Mouse (Mus musculus): ENCODE results near the gene Rhov. TPM values are rescaled to one million over a fixed set of nuclear protein-coding genes. Genes with fewer than 3 reads are reported as not detected.

Rhov gene
- polyA plus RNA-seq, 1 experiment from 2014 or later, result 2.3 TPM

DNA sequence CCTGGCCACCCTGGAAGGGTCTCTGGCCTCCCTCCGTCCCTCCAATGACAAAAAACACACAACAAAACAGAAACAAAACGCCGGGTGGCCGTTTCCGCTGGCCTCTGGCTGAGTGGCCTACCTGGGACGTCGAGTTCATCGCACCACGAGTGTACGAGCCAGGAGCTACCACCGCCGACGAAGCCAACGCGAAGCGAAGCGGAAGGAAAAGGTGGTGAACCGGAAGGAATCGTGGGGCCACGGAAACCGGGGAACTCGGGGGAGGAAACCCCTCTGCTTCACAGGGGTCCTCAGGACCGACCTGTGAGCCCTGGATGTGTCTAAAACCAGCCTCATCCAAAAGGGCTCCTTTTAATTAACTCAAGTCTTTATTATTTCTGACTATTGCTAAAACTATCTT is 6.7 kb upstream of the Rhov start:
- Histone ChIP-seq H3K4me1 (ENCODE audit: control insufficient read depth, insufficient read depth, low read length) (no peaks in the 10 kb centered on the region), H3K9ac (ENCODE audit: low read length) (no peak overlapping the region), H3K27me3 (ENCODE audit: control insufficient read depth, insufficient read depth, low read length) (no peaks in the 10 kb centered on the region), H3K9me3 (ENCODE audit: control insufficient read depth, low read length) (no peaks in the 10 kb centered on the region), H3K27ac (ENCODE audit: low read depth, low read length) (no peak overlapping the region), H3K4me3 (ENCODE audit: low read depth, low read length) (no peak overlapping the region), H3K4me2 (ENCODE audit: low read depth) (no peak overlapping the region), H3K36me3 (ENCODE audit: control insufficient read depth, insufficient read depth, low read length) (no peaks in the 10 kb centered on the region)
- WGBS, result 90% methylated on average over 23 of the region's 23 CpGs
- no peak for ATAC-seq (ENCODE audit: insufficient read depth, low FRiP score, low TSS enrichment)
- no peak for DNase-seq (ENCODE audit: low spot score)

DNA sequence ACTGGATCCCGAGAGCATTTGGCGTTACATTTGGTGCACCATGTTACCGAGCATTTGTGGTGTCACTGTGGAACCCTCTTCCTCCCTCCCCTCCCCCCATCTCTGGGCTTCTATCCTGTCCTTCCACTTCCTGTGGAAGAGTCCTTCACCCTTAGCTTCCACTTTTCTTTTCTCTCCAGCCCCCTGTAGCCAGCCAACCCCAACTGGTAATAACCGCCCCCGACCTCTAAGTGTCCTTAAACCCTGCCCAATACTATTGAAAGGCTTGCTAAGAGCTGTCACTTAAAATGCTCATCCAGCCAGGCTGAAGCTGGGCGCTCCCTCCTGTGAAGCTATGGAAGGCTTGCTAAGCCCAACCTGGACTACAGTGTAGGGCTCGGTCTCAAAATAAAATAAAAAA is 5.9 kb upstream of the Rhov start:
- Histone ChIP-seq H3K4me1 (ENCODE audit: control insufficient read depth, insufficient read depth, low read length) (no peaks in the 10 kb centered on the region), H3K27ac (ENCODE audit: low read depth, low read length) (no peak overlapping the region), H3K36me3 (ENCODE audit: control insufficient read depth, insufficient read depth, low read length) (no peaks in the 10 kb centered on the region), H3K9ac (ENCODE audit: low read length) (no peak overlapping the region), H3K27me3 (ENCODE audit: control insufficient read depth, insufficient read depth, low read length) (no peaks in the 10 kb centered on the region), H3K9me3 (ENCODE audit: control insufficient read depth, low read length) (no peaks in the 10 kb centered on the region), H3K4me3 (ENCODE audit: low read depth, low read length) (no peak overlapping the region), H3K4me2 (ENCODE audit: low read depth) (no peak overlapping the region)
- WGBS, result 81% methylated on average over 7 of the region's 7 CpGs
- DNase-seq (ENCODE audit: low spot score) (no peak), ATAC-seq (ENCODE audit: insufficient read depth, low FRiP score, low TSS enrichment) (no peak)

DNA sequence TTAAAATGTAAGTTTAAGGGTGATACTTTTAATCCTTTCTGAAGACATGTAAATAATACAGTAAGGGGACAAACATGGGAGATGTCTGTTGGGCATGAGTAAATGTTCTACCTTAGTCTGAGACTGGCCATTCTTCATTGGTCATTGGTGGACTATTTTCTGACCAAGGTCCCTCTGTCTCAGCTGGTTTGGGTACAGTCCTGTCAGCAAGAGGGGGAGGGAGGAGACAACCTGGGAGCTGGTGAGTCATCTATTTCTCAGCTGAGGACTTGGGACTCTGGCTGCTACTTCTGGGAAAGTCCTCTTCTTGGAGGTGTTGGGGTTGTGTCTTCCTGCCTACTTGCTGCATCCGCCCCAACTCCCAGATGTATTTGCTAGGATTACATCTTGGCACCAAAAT is 3.1 kb upstream of the Rhov start:
- H3K4me3 ChIP-seq (ENCODE audit: low read depth, low read length), result no peak overlapping the region
- no peak for ATAC-seq (ENCODE audit: insufficient read depth, low FRiP score, low TSS enrichment)
- whole genome bisulfite sequencing, result 75% methylated on average over 1 of the region's 1 CpGs
- no peaks in the 10 kb centered on the region for H3K27me3 ChIP-seq (ENCODE audit: control insufficient read depth, insufficient read depth, low read length)
- no peaks in the 10 kb centered on the region for H3K4me1 ChIP-seq (ENCODE audit: control insufficient read depth, insufficient read depth, low read length)
- no peaks in the 10 kb centered on the region for H3K36me3 ChIP-seq (ENCODE audit: control insufficient read depth, insufficient read depth, low read length)
- H3K27ac ChIP-seq (ENCODE audit: low read depth, low read length), result no peak overlapping the region
- H3K4me2 ChIP-seq (ENCODE audit: low read depth), result no peak overlapping the region
- no peaks in the 10 kb centered on the region for H3K9me3 ChIP-seq (ENCODE audit: control insufficient read depth, low read length)
- DNase-seq (ENCODE audit: low spot score), result no peak
- no peak overlapping the region for H3K9ac ChIP-seq (ENCODE audit: low read length)

DNA sequence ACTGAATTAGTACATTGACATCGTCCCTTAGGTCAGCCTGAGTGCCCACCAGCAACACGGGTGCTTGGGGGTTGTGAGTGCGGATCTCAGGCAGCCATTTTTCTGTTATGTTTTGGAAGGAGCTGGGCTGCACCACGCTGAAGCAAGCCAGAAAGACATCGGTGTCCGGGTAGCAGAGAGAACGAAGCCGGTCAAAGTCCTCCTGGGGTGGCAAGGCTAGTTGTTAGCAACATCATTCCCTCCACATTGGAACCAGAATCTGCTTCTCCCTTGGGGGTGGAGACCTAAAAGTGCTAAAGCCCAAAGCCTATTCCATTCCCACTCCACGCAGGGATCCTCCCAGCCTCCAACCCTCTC is 808 bp downstream of the Rhov start:
- peak overlapping the region; percentile 84 for H3K4me2 ChIP-seq (ENCODE audit: low read depth)
- no peak overlapping the region for H3K27ac ChIP-seq (ENCODE audit: low read depth, low read length)
- no peak for ATAC-seq (ENCODE audit: insufficient read depth, low FRiP score, low TSS enrichment)
- no peaks in the 10 kb centered on the region for H3K27me3 ChIP-seq (ENCODE audit: control insufficient read depth, insufficient read depth, low read length)
- H3K9me3 ChIP-seq (ENCODE audit: control insufficient read depth, low read length), result no peaks in the 10 kb centered on the region
- no peak overlapping the region for H3K9ac ChIP-seq (ENCODE audit: low read length)
- no peaks in the 10 kb centered on the region for H3K4me1 ChIP-seq (ENCODE audit: control insufficient read depth, insufficient read depth, low read length)
- H3K4me3 ChIP-seq (ENCODE audit: low read depth, low read length), result peak overlapping the region; percentile 46; the same call in 1 of the 2 replicates
- no peak for DNase-seq (ENCODE audit: low spot score)
- H3K36me3 ChIP-seq (ENCODE audit: control insufficient read depth, insufficient read depth, low read length), result no peaks in the 10 kb centered on the region
- WGBS, result 52% methylated on average over 9 of the region's 9 CpGs

DNA sequence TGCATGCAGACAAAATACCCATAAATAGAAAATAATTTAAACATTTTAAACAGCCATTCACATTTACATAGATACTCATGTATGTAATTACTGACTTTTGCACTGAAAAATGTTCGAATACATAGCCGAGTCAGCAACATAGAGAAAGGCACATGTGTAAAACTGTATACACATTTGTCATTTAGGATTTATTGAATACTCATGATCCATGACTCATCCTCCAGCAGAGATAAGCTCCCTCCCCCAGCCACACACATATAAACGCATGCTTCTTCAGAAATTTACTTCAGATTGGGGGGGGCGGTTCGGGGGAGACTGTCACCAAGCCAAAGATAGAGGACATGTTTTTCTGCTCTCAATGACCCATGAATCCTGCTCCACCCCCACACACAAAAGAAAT is 7.3 kb downstream of the Rhov start:
- WGBS, result 85% methylated on average over 5 of the region's 5 CpGs
- no peak overlapping the region for H3K9ac ChIP-seq (ENCODE audit: low read length)
- no peaks in the 10 kb centered on the region for H3K36me3 ChIP-seq (ENCODE audit: control insufficient read depth, insufficient read depth, low read length)
- no peak overlapping the region for H3K4me3 ChIP-seq (ENCODE audit: low read depth, low read length)
- H3K4me2 ChIP-seq (ENCODE audit: low read depth), result no peak overlapping the region
- no peaks in the 10 kb centered on the region for H3K4me1 ChIP-seq (ENCODE audit: control insufficient read depth, insufficient read depth, low read length)
- ATAC-seq (ENCODE audit: insufficient read depth, low FRiP score, low TSS enrichment) (no peak), DNase-seq (ENCODE audit: low spot score) (no peak)
- no peak overlapping the region for H3K27ac ChIP-seq (ENCODE audit: low read depth, low read length)
- no peaks in the 10 kb centered on the region for H3K27me3 ChIP-seq (ENCODE audit: control insufficient read depth, insufficient read depth, low read length)
- no peaks in the 10 kb centered on the region for H3K9me3 ChIP-seq (ENCODE audit: control insufficient read depth, low read length)

DNA sequence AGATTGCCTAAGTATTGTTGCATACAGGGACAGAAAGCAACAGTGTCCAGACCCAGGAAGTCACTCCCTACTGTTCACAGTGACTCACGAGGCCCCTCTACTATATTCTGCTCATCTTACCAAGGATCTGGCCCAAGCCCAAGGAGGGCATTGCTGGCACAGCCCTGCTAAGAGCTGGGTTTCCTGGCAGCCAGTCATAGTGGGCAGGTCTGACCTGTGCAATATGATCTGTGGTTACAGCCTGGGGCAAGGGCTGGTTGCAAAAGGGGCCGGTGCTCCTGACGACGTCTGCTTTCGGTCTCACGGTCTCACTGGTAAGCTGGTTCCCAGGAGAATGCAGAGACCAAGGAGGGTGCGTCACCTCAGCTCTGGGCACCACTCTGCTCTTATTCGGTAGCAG is 8.1 kb downstream of the Rhov start:
- no peaks in the 10 kb centered on the region for H3K27me3 ChIP-seq (ENCODE audit: control insufficient read depth, insufficient read depth, low read length)
- H3K4me3 ChIP-seq (ENCODE audit: low read depth, low read length), result no peak overlapping the region
- no peak for DNase-seq (ENCODE audit: low spot score)
- no peaks in the 10 kb centered on the region for H3K9me3 ChIP-seq (ENCODE audit: control insufficient read depth, low read length)
- no peaks in the 10 kb centered on the region for H3K4me1 ChIP-seq (ENCODE audit: control insufficient read depth, insufficient read depth, low read length)
- ATAC-seq (ENCODE audit: insufficient read depth, low FRiP score, low TSS enrichment), result no peak
- H3K9ac ChIP-seq (ENCODE audit: low read length), result no peak overlapping the region
- no peak overlapping the region for H3K27ac ChIP-seq (ENCODE audit: low read depth, low read length)
- no peak overlapping the region for H3K4me2 ChIP-seq (ENCODE audit: low read depth)
- 50% methylated on average over 8 of the region's 8 CpGs for WGBS
- H3K36me3 ChIP-seq (ENCODE audit: control insufficient read depth, insufficient read depth, low read length), result no peaks in the 10 kb centered on the region

DNA sequence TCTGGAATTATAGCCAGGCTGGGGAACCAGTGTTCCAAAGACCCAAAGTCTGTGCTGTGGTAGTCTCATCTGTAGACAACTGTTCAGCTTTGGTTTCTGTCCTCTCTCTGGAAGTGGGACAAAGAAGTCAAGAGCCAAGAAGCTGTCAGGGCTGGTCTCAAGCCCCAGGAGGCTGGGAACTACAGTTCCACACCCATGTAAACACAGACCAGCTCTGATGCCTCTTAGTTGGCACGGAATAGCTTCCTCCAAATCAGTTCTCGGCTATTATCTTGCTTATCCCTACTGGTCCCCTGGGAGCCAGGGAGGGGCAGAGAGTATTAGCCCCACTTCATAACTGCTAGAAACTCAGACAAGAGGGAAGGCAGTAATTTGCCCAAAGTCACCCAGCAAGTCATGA is 9.7 kb downstream of the Rhov start:
- Histone ChIP-seq H3K9me3 (ENCODE audit: control insufficient read depth, low read length) (no peaks in the 10 kb centered on the region), H3K4me1 (ENCODE audit: control insufficient read depth, insufficient read depth, low read length) (no peaks in the 10 kb centered on the region), H3K9ac (ENCODE audit: low read length) (no peak overlapping the region), H3K4me3 (ENCODE audit: low read depth, low read length) (no peak overlapping the region), H3K36me3 (ENCODE audit: control insufficient read depth, insufficient read depth, low read length) (no peaks in the 10 kb centered on the region), H3K27me3 (ENCODE audit: control insufficient read depth, insufficient read depth, low read length) (no peaks in the 10 kb centered on the region), H3K4me2 (ENCODE audit: low read depth) (no peak overlapping the region), H3K27ac (ENCODE audit: low read depth, low read length) (no peak overlapping the region)
- DNase-seq (ENCODE audit: low spot score) (no peak), ATAC-seq (ENCODE audit: insufficient read depth, low FRiP score, low TSS enrichment) (no peak)
- WGBS, result 75% methylated on average over 2 of the region's 2 CpGs

DNA sequence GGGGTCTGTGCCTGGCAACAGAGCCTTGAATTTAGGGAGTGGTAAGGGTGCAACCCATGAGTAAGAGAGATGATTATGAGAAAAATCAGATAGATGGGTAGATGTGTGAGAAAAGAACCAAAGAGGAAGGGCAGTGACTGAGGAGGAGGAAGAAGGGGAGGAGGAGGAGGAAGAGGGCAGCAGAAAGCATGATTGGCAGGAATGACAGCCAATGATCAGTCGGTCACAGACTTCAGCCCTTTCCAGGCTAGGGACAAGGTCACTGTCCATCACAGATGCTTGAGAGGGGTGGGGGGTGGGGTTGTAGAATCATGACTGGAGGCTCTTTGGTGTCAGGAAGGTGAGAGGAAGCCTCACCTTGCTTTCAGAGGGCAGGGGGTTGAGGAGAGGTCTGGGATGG is 10.6 kb downstream of the Rhov start:
- 85% methylated on average over 1 of the region's 1 CpGs for WGBS
- Histone ChIP-seq H3K27me3 (ENCODE audit: control insufficient read depth, insufficient read depth, low read length) (no peaks in the 10 kb centered on the region), H3K4me2 (ENCODE audit: low read depth) (no peak overlapping the region), H3K9me3 (ENCODE audit: control insufficient read depth, low read length) (no peaks in the 10 kb centered on the region), H3K27ac (ENCODE audit: low read depth, low read length) (no peak overlapping the region), H3K36me3 (ENCODE audit: control insufficient read depth, insufficient read depth, low read length) (no peaks in the 10 kb centered on the region), H3K4me3 (ENCODE audit: low read depth, low read length) (no peak overlapping the region), H3K9ac (ENCODE audit: low read length) (no peak overlapping the region), H3K4me1 (ENCODE audit: control insufficient read depth, insufficient read depth, low read length) (no peaks in the 10 kb centered on the region)
- DNase-seq (ENCODE audit: low spot score) (no peak), ATAC-seq (ENCODE audit: insufficient read depth, low FRiP score, low TSS enrichment) (no peak)

DNA sequence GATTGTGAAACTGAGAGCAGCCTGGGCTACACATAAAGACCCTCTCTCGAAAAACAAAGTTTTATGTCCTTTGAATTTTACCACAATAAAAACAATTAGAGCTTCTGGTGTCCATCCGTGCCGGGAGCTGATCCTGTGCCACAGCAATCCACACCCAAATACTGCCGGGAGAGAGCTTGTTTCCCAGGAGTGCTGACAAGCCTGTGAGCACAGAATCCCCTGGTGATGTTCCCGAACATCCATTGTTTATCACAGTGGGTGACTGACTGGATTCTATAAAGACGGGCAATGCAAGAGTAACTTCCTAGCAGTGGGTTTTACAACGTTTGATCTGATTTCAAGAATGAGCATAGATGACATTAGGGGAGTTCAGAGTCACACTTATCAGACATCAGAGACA is 16.1 kb downstream of the Rhov start:
- 17% methylated on average over 7 of the region's 7 CpGs for whole genome bisulfite sequencing
- Histone ChIP-seq H3K9me3 (ENCODE audit: control insufficient read depth, low read length) (no peaks in the 10 kb centered on the region), H3K4me1 (ENCODE audit: control insufficient read depth, insufficient read depth, low read length) (no peaks in the 10 kb centered on the region), H3K36me3 (ENCODE audit: control insufficient read depth, insufficient read depth, low read length) (no peaks in the 10 kb centered on the region), H3K4me2 (ENCODE audit: low read depth) (no peak overlapping the region), H3K27me3 (ENCODE audit: control insufficient read depth, insufficient read depth, low read length) (no peaks in the 10 kb centered on the region), H3K27ac (ENCODE audit: low read depth, low read length) (no peak overlapping the region), H3K4me3 (ENCODE audit: low read depth, low read length) (no peak overlapping the region), H3K9ac (ENCODE audit: low read length) (no peak overlapping the region)
- no peak for ATAC-seq (ENCODE audit: insufficient read depth, low FRiP score, low TSS enrichment)
- DNase-seq (ENCODE audit: low spot score), result no peak
